Mouse (Mus musculus): ENCODE measurements around the gene Tldc1.

DNA sequence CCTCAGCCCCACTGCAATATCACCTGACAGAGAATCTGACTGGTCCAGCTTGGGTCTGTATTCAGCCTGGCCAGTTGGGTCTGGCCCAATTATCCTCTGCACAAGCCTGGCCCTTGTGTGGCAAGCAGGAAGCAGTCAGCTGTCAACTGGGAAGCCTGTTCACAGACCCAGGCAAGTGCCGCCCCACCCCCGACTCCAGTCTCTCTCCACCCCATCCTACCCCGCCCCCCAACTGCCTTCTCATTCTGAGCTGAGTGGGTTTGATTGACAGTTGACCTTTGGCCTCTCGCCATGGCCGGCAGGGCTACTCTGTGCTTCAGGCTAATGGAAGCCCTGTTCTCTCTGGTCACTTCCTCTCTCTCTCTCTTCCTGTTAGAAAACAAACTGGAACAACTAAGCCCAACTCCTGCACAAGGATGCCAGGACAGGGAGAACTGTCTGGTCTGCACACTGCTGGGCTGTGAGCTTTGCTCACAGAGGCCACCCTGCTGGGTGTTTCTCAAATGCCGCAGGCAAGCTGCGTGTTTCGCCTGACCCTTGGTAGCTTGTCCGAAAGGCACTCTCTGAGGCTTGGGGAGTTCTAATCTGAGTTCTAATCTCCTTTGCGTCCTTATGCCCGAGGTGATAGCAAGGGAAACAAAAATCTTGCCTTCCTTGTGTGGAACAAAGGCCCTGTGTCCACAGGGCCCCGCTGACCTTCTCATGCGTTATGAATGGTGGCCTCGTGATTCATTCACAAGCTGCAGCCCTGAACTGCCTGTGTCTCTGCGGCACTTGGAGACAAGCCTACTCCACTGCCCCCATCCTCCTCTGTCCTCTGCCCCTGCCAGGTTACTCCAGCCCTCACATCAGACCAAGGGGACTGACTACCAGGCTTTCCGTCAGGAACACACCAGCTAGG, 13.8 kb upstream of the Tldc1 start:
- no peak for TF ChIP-seq CTCF (IDR thresholded peaks at IDR 0.05; ENCODE audit: low read depth)
- no peak for TF ChIP-seq EP300 (optimal IDR thresholded peaks at IDR 0.05)
